Mouse (Mus musculus) layer of hippocampus, adult 8-10 months (tissue): Measurements from ENCODE around the gene Gja5. TPM values are rescaled to one million over a fixed set of nuclear protein-coding genes. Genes with fewer than 3 reads are reported as not detected.
"Not testable (repeated sequence)": the region's sequence is repeated elsewhere in the genome, so short reads cannot be mapped to it uniquely, and the experiment has no call there.

Experiments used
- DNase-seq, 2 experiments: peaks; one replicate each; pipeline ENCODE4 v3.0.0; 2022; ENCODE audit warnings: low spot score in 2 of 2
- total RNA-seq, 4 experiments: library from RNA; stranded (reverse); gene quantifications; 2 replicates each; pipeline ENCODE4 v1.2.4; 2022

Gene Gja5
- total RNA-seq, 4 experiments from 2014 or later = 0.39 to 1.3 (median 0.62) TPM

DNA sequence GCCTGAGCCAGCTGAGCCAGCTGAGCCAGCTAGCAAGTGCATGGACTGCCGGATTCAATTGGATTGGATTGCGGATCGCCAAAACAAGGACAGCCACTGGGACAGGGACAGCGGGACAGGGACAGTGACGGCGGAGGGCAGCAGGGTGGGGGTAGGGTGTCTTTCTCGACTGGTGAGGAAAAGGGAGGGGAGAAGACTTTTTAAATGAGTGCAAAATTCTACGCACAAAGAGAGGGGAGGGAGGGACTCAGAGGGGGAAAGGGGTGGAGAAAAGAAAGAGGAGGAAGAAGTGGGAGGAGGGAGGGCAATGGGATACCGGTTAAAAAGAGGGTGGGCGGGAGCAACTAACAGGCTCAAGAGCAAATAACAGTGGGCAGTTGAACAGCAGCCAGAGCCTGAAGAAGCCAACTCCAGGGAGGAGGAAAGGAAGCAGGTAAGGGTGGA lies 127.6 kb downstream of the Gja5 start:
- no peak for DNase-seq

DNA sequence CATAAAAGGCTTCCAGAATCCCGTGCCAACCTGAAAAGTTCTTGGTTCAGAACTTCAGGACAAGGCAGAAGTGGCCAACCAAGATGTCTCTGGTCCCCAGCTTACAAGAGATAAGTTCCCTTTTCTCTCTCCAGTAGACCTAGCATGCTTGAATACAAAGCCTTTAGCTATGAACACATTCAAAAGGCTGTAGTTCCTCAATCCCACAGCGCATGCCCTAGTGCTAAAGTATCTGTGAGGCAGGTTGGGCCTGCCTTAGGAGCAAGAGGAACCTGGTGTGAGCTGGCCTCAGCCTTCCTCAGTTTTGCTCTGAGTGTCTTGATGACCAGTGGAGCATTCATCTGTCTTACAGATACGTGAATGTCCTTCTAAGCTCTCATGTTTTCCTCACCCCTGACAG lies 131.1 kb downstream of the Gja5 start:
- no peak for DNase-seq

DNA sequence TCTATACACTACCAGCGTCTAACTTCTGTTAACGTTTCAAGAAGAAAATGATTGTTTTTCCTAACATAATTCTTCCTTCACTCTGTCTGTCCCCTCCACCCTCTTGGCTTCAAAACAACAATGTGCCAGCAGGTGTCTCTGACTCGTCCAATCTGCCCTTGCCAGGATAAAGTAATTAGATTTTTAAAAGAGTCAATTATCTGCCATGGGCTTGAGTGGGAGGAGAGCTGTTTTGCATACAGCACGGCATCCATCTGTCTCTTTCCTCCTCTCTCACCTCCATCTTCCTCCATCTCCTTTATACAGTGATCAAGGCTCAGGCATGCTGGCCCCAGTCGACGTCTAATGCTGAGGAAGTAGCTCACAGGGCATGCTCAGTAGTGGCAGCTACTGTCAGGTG lies 132.6 kb downstream of the Gja5 start:
- peak; percentile 36 to 42 for DNase-seq

- no peak for DNase-seq
Observed at GRCm38 (mm10) chr3:97039721-97040120, 135.2 kb downstream of the Gja5 start.

- DNase-seq = no peak
Observed at GRCm38 (mm10) chr3:97044188-97044587, 139.7 kb downstream of the Gja5 start.

DNA sequence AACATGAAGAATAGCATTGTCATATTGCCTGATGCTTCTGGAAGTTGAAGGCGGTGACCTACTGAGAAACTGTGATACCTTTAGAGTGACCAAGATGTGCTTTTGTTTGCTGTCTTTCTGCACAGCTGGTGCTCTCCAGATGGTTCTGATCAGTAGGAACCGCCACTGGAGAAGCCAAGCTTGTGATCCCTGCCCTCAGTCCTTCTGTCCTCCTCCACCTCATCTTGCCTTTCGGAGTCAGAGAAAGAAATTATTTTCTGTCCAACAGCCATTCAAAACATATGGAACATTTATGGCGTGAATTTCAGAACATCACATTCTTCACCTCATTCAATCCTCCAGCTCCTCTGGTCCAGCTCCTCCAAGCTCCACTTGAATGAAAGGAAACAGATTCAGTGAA lies 143.3 kb downstream of the Gja5 start:
- DNase-seq = no peak

DNA sequence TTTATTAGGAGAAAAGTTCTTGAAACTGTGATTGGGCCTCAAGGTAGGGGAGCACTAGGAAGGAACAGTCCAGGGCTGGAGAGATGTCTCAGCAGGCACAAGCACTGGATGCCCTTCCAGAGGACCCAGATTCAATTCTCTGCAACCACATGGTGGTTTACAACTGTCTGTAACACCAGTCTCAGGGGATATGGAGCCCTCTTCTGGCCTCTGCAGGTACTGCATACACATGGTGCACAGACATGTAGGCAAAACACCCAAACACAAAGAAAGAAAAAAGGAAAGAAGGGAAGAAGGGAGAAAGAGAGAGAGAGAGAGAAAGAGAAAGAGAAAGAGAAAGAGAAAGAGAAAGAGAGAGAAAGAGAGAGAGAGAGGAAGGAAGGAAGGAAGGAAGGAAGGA lies 143.9 kb downstream of the Gja5 start:
- no peak for DNase-seq

DNA sequence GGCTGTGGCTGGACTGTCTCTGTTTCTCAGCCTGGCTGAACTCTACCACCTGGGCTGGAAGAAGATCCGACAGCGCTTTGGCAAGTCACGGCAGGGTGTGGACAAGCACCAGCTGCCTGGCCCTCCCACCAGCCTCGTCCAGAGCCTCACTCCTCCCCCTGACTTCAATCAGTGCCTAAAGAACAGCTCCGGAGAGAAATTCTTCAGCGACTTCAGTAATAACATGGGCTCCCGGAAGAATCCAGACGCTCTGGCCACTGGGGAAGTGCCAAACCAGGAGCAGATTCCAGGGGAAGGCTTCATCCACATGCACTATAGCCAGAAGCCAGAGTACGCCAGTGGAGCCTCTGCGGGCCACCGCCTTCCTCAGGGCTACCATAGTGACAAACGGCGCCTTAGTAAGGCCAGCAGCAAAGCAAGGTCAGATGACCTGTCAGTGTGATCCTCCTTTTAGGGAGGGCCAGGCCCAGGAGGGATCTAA lies 146.8 kb downstream of the Gja5 start:
- no peak for DNase-seq

- DNase-seq = no peak
Observed at GRCm38 (mm10) chr3:97052069-97052799, 147.7 kb downstream of the Gja5 start.

- no peak for DNase-seq
Observed at GRCm38 (mm10) chr3:97058704-97059103, 154.2 kb downstream of the Gja5 start.

DNA sequence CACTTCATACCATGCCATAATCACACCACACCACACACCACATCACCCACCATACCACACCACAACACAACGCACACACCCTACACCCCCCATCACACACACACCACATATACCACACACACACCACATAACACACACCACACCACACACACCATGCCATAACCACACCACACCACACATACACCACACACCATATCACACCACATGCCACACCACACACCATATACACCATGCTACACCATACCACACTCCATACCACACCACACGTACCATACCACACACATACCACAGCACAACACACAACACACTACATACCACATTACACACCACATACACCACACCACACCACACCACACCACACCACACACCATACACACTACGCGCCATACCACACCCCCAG lies 155.6 kb downstream of the Gja5 start:
- no peak for DNase-seq

DNA sequence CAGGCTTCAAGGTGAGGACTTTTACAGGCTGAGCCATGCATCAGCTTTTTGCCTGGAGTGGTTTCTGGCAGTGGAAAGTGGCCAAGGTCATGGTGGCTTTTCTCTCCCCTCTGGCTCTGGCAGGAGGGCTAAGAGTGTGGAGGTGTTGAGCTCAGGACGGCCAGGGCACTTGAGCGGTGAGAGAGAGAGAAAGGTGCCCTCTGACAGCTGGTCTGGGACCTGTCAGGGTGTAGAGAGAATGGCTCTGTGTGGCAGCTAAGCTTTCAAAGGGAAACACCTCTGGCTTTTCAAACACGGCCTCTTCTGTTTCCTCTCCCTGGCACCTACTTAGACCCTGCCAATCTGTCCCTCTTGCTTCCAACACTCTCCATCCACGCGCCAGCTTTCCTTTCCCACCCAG lies 158.3 kb downstream of the Gja5 start:
- DNase-seq = no peak

DNA sequence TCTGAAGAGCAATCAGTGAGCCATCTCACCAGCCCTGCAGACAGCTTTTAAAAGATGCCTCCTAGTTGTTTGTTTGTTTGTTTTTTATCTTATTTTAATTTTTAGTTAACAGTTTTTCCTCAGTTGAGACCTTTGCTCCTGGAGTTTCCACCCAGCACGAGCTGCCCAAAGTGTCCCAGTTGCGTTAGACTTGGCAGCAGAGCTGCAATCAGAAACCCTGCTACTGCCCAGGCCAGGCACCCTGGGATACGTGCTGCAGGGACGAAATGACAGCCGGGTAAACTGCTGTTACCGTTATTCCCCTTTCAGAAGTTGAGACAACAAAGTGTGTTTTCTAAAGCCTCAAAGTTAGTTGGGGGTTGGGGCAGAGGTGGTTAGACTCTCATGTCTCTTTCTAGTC lies 159.6 kb downstream of the Gja5 start:
- no peak for DNase-seq

- DNase-seq = not testable (repeated sequence)
Observed at GRCm38 (mm10) chr3:97069589-97069988, 165.1 kb downstream of the Gja5 start.

GRCm38 (mm10) chr3:97071916-97072315 lies 167.4 kb downstream of the Gja5 start:
- DNase-seq = not testable (repeated sequence)

DNA sequence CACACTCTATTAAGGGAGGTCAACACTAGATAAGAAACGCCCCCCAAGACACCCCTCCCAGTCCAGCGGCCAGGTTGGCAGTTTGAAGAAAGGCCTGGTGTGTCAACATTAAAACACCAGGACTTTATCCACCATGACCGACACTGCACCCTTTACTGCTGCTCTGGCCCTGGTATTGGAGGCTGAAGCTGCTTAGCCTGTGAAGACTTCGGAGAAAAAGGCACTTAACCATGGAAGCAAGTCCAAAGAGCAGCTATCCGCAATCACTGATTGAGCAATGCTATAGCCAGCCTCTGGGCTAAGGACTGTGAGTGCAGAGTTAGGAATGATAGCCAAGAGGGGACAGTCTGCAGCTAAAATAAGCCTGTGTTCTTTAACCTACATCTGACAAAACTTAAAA lies 167.9 kb downstream of the Gja5 start:
- not testable (repeated sequence) for DNase-seq

- not testable (repeated sequence) for DNase-seq
Observed at GRCm38 (mm10) chr3:97075744-97076350, 171.4 kb downstream of the Gja5 start.

GRCm38 (mm10) chr3:97076412-97076811 lies 171.9 kb downstream of the Gja5 start:
- no peak for DNase-seq

DNA sequence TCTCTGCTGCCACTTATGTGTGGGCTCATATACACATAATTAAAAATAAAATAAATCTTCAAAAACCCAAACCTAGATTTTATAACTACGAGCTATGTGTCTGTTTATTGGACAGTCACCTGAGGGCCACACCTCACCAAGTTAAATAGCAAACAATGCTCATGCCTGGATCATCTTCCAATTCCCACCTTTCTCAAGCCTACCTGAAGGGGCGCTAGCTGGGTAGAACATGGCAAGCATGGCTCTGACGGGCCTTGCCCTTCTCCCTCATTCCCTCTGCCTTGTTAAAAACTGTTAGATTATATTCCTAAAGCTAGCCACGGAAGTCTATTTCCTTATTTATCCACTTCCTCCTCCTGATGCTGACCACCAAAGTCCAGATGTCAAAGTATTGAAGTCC lies 173.9 kb downstream of the Gja5 start:
- DNase-seq = no peak

DNA sequence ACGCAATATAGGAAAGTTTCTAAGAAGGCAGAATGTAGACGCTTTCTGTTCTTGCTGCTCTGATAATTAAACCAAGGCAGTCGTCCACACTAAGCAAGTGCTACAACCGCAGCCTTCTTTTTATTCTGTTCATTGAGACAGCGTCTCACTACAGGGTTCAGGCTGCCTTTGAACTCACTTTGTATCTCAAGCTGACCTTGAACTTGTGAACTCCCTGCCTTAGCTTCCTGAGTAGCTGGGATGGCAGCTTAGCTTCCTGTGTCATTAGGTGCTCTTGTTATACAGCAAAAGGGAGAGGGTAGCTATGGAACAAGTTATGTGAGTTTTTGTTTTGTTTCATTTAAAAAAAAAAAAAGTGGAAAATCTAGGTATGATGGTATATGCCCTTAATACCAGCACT lies 177.7 kb downstream of the Gja5 start:
- no peak for DNase-seq

DNA sequence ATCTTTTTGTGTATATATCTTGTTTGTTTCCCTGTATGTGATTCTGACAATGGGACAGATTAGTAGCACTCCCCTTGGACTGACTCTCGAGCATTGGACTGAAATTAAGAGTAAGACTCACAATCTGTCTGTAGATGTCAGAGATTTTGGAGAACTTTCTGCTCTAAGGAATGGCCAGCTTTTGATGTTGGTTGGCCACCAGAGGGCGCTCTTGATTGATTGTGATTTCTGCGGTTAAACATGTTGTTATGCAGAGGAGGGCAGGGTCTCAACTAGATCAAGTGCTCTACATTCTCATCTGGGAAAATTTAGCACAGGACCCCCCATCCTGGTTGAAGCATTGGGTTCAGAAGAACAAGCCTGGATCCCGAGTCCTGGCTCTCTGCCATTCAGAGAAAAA lies 182.8 kb downstream of the Gja5 start:
- DNase-seq = no peak

GRCm38 (mm10) chr3:97088291-97088690 lies 183.8 kb downstream of the Gja5 start:
- DNase-seq = not testable (repeated sequence)

- DNase-seq = not testable (repeated sequence)
Observed at GRCm38 (mm10) chr3:97091971-97092370, 187.5 kb downstream of the Gja5 start.
